Mouse (Mus musculus): ENCODE measurements around the gene Thoc6.

Gene Thoc6

GRCm38 (mm10) chr17:23677236-23677679 lies 3.6 kb upstream of the Thoc6 start, which contains the start of gene Tnfrsf12a:
Gene Tnfrsf12a, minus strand, starts transcription at chr17:23677468.
- no peak for DNase-seq (ENCODE audit: low spot score)

GRCm38 (mm10) chr17:23676473-23677031 lies 2.9 kb upstream of the Thoc6 start:
- DNase-seq (ENCODE audit: low spot score) = no peak

- DNase-seq (ENCODE audit: low spot score) = no peak
These were observed 2.0 kb upstream of the Thoc6 start for GRCm38 (mm10) chr17:23675564-23676281.

GRCm38 (mm10) chr17:23675127-23675526 lies 1.4 kb upstream of the Thoc6 start:
- no peak for DNase-seq (ENCODE audit: low spot score)

- DNase-seq (ENCODE audit: low spot score) = no peak
These were observed 730 bp upstream of the Thoc6 start for GRCm38 (mm10) chr17:23674271-23674952.

- no peak for DNase-seq (ENCODE audit: low spot score)
These were observed 921 bp downstream of the Thoc6 start for GRCm38 (mm10) chr17:23672761-23673160.

GRCm38 (mm10) chr17:23671519-23671918 lies 2.2 kb downstream of the Thoc6 start:
- no peak for DNase-seq (ENCODE audit: low spot score)

GRCm38 (mm10) chr17:23670516-23671074 lies 3.1 kb downstream of the Thoc6 start:
- DNase-seq (ENCODE audit: low spot score) = no peak

GRCm38 (mm10) chr17:23665511-23665910 lies 8.2 kb downstream of the Thoc6 start:
- DNase-seq (ENCODE audit: low spot score) = no peak

GRCm38 (mm10) chr17:23664556-23665021 lies 9.1 kb downstream of the Thoc6 start:
- DNase-seq (ENCODE audit: low spot score) = no peak

GRCm38 (mm10) chr17:23661526-23661925 lies 12.2 kb downstream of the Thoc6 start:
- no peak for DNase-seq (ENCODE audit: low spot score)

GRCm38 (mm10) chr17:23660876-23661200 lies 12.8 kb downstream of the Thoc6 start:
- DNase-seq (ENCODE audit: low spot score) = no peak

GRCm38 (mm10) chr17:23660117-23660875 lies 13.4 kb downstream of the Thoc6 start, which contains the start of gene Bicdl2:
Gene Bicdl2, plus strand, starts transcription at chr17:23660506.
- DNase-seq (ENCODE audit: low spot score) = no peak

GRCm38 (mm10) chr17:23658450-23658849 lies 15.2 kb downstream of the Thoc6 start:
- DNase-seq (ENCODE audit: low spot score) = no peak

- no peak for DNase-seq (ENCODE audit: low spot score)
These were observed 19.3 kb downstream of the Thoc6 start for GRCm38 (mm10) chr17:23654410-23654809.

GRCm38 (mm10) chr17:23654001-23654400 lies 19.7 kb downstream of the Thoc6 start:
- DNase-seq (ENCODE audit: low spot score) = no peak

GRCm38 (mm10) chr17:23653324-23653723 lies 20.4 kb downstream of the Thoc6 start:
- no peak for DNase-seq (ENCODE audit: low spot score)

GRCm38 (mm10) chr17:23651363-23651762 lies 22.3 kb downstream of the Thoc6 start:
- no peak for DNase-seq (ENCODE audit: low spot score)

- no peak for DNase-seq (ENCODE audit: low spot score)
These were observed 27.8 kb downstream of the Thoc6 start for GRCm38 (mm10) chr17:23645894-23646293.

- DNase-seq (ENCODE audit: low spot score) = no peak
These were observed 28.8 kb downstream of the Thoc6 start, which contains the start of gene Mmp25 for GRCm38 (mm10) chr17:23644613-23645495. Gene Mmp25, minus strand, starts transcription at chr17:23645277.

- DNase-seq (ENCODE audit: low spot score) = no peak
These were observed 42.4 kb downstream of the Thoc6 start for GRCm38 (mm10) chr17:23631241-23631640.

Data from layer of hippocampus, adult 9-10 months (tissue).